Comparison of ENCODE assay signal across 7 mouse cellular contexts in the genomic region with DNA sequence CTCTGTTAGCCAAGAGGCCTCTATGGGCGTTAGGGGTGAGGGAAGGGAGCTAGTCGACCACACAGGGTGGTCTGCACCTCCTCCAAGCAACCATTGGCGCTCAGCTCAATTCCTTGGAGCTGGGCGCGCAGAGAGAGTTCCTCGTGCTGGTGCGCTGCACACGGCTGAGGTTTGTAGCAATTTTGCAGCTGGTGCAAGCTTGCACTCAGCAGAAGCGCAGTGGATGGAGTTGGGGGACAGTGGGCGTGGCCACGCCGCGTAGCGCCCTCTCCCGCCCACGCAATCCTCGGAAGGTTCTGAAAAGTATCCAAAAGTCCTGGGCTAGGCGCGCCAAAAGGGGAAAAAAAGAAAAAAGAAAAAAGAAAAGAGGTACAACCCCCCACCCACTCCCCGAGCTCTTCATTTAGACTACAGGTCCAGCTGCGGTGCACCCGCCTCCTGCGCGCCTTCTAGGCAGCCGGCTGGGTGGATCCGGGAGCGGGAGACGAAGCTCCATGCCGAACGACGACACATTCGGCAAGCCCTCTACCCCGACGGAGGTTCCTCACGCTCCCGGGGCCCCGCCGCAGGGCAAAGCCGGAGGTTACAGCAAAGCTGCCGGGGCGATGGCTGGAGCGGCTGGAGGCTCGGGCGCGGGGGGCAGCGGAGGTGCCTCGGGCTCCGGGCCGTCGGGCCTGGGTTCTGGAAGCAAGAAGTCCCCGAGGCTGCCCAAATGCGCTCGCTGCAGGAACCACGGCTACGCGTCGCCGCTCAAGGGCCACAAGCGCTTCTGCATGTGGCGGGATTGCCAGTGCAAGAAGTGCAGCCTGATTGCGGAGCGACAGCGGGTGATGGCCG. TPM values are rescaled to one million over a fixed set of nuclear protein-coding genes. Genes with fewer than 3 reads are reported as not detected.
DNase-seq lines count a peak whose midpoint lies in the region; ATAC-seq lines count a peak whose summit lies in the region.

A gene (plus strand): TSS at position 259 of the 837 bp plus-strand sequence.

- no peaks in the 10 kb centered on the region for H3K36me3 ChIP-seq in forebrain, embryonic 13.5 days (ENCODE audit: poor library complexity, severe bottlenecking)
- no peaks in the 10 kb centered on the region for H3K36me3 ChIP-seq in limb, embryonic 11.5 days (ENCODE audit: control insufficient read depth, insufficient read depth, low read length)
- H3K36me3 ChIP-seq in neural tube, embryonic 15.5 days: no peaks in the 10 kb centered on the region

- no peaks in the 10 kb centered on the region for H3K9me3 ChIP-seq in forebrain, embryonic 13.5 days (replicated peaks)
- H3K9me3 ChIP-seq in limb, embryonic 11.5 days (ENCODE audit: control insufficient read depth, low read length): no peaks in the 10 kb centered on the region
- H3K9me3 ChIP-seq in neural tube, embryonic 15.5 days (replicated peaks): no peaks in the 10 kb centered on the region

- peak; percentile 53 for ATAC-seq in forebrain, embryonic 13.5 days
- no peak for ATAC-seq in limb, embryonic 11.5 days (ENCODE audit: insufficient number of reproducible peaks, low FRiP score, low TSS enrichment, low read depth)
- ATAC-seq in neural tube, embryonic 15.5 days (ENCODE audit: low FRiP score): no peak
- ATAC-seq in inflammation-experienced regulatory T-cells, adult 6 months: no peak
- no peak for ATAC-seq in activated CD4-positive, CD25-positive, alpha-beta regulatory T cell, adult 4 months

- no peak within 1 kb of the TSS for H3K9ac ChIP-seq in forebrain, embryonic 13.5 days
- 0 out of 2 replicates have a peak within 1 kb of the TSS, but pooled peaks have one; percentile 30 for H3K9ac ChIP-seq in limb, embryonic 11.5 days (ENCODE audit: low read length)
- no peak within 1 kb of the TSS for H3K9ac ChIP-seq in neural tube, embryonic 15.5 days (replicated peaks)

- H3K4me3 ChIP-seq in forebrain, embryonic 13.5 days: peak within 1 kb of the TSS; percentile 30
- H3K4me3 ChIP-seq in limb, embryonic 11.5 days (ENCODE audit: low read depth, low read length): peak within 1 kb of the TSS; percentile 24
- H3K4me3 ChIP-seq in neural tube, embryonic 15.5 days (replicated peaks): peak within 1 kb of the TSS; percentile 32

- H3K4me1 ChIP-seq in forebrain, embryonic 13.5 days: peaks cover 19% of the 10 kb centered on the region
- H3K4me1 ChIP-seq in limb, embryonic 11.5 days (ENCODE audit: control insufficient read depth, insufficient read depth, low read length): peaks cover 13% of the 10 kb centered on the region; the same call in 1 of the 2 replicates
- H3K4me1 ChIP-seq in neural tube, embryonic 15.5 days: peaks cover 17% of the 10 kb centered on the region

- H3K4me2 ChIP-seq in forebrain, embryonic 13.5 days: peak within 1 kb of the TSS; percentile 54
- peak within 1 kb of the TSS; percentile 47 for H3K4me2 ChIP-seq in limb, embryonic 11.5 days (ENCODE audit: low read depth, severe bottlenecking)
- peak within 1 kb of the TSS; percentile 52 for H3K4me2 ChIP-seq in neural tube, embryonic 15.5 days

- WGBS in forebrain, embryonic 13.5 days: 1% methylated on average over 64 of the region's 64 CpGs
- under 1% methylated on average over 64 of the region's 64 CpGs for WGBS in limb, embryonic 11.5 days
- WGBS in neural tube, embryonic 15.5 days: under 1% methylated on average over 64 of the region's 64 CpGs

- H3K27ac ChIP-seq in forebrain, embryonic 13.5 days: no peak within 1 kb of the TSS
- no peak within 1 kb of the TSS for H3K27ac ChIP-seq in limb, embryonic 11.5 days (replicated peaks; ENCODE audit: low read depth, low read length)
- H3K27ac ChIP-seq in neural tube, embryonic 15.5 days (replicated peaks): no peak within 1 kb of the TSS

- DNase-seq in right cerebral cortex, postnatal 4 days: peak; percentile 13
- no peak for DNase-seq in right cerebral cortex, postnatal 36 days (ENCODE audit: low spot score in 2 of 2)
- DNase-seq in limb, embryonic 11.5 days (ENCODE audit: low spot score): peak; percentile 62

- peaks cover 76% of the 10 kb centered on the region for H3K27me3 ChIP-seq in forebrain, embryonic 13.5 days
- H3K27me3 ChIP-seq in limb, embryonic 11.5 days (ENCODE audit: control insufficient read depth, insufficient read depth, low read length): peaks cover 54% of the 10 kb centered on the region
- H3K27me3 ChIP-seq in neural tube, embryonic 15.5 days (replicated peaks): peaks cover 69% of the 10 kb centered on the region

RNA-seq across cellular contexts. Expression of the gene that starts here (rescaled TPM):
- polyA plus RNA-seq in forebrain, embryonic 13.5 days (2015; fragmentation: Nextera tagmentation; extraction: Ambion mirVana): 0.50 and 0.61 TPM in 2 replicates
- polyA plus RNA-seq in limb, embryonic 11.5 days (2014; fragmentation: Nextera tagmentation; extraction: Ambion mirVana): 0.20 and 0.23 TPM in 2 replicates
- polyA plus RNA-seq in neural tube, embryonic 15.5 days (2015; fragmentation: Nextera tagmentation; extraction: Ambion mirVana): 0.10 TPM in 1 of 2 replicates, not detected in the other
- polyA plus RNA-seq in inflammation-experienced regulatory T-cells, adult 6 months (2017; shearing (Covaris generic)): not detected
- polyA plus RNA-seq in activated CD4-positive, CD25-positive, alpha-beta regulatory T cell, adult 4 months (2017; shearing (Covaris generic)): not detected

Comparison
In these comparisons a context has a peak if more than half of its experiments do, and no peak if none do; other contexts are left out.
1. Peak in ATAC-seq, H3K4me3 ChIP-seq and H3K4me2 ChIP-seq in forebrain, embryonic 13.5 days; RNA of the gene not detected or under 1 TPM.
2. Peak in DNase-seq, H3K4me3 ChIP-seq, H3K9ac ChIP-seq and H3K4me2 ChIP-seq in limb, embryonic 11.5 days; RNA of the gene not detected or under 1 TPM.